Mouse (Mus musculus): ENCODE measurements around the gene Opalin. TPM values are rescaled to one million over a fixed set of nuclear protein-coding genes. Genes with fewer than 3 reads are reported as not detected.

Gene Opalin
- polyA plus RNA-seq, 1 experiment = not detected

GRCm38 (mm10) chr19:41104922-41105321 lies 28.0 kb upstream of the Opalin start:
- peaks cover 81% of the 10 kb centered on the region for H3K27me3 ChIP-seq (ENCODE audit: control insufficient read depth, insufficient read depth, insufficient read length)
- no peaks in the 10 kb centered on the region for H3K36me3 ChIP-seq (ENCODE audit: control insufficient read depth, insufficient read depth)
- H3K4me3 ChIP-seq (ENCODE audit: insufficient read depth, poor library complexity, severe bottlenecking) = no peak overlapping the region
- TF ChIP-seq USF1 (IDR thresholded peaks at IDR 0.05; ENCODE audit: low read depth) (no peak), CTCF (IDR thresholded peaks at IDR 0.05; ENCODE audit: control insufficient read depth, insufficient read depth, insufficient read length) (no peak), MAX (IDR thresholded peaks at IDR 0.05) (no peak), MYOD1 (IDR thresholded peaks at IDR 0.05; ENCODE audit: control insufficient read depth, insufficient read length, low read depth) (no peak), CEBPB (IDR thresholded peaks at IDR 0.05; ENCODE audit: low read depth) (no peak), MYOG (IDR thresholded peaks at IDR 0.05; ENCODE audit: control insufficient read depth, extremely low read depth, insufficient read length) (no peak), FOSL1 (IDR thresholded peaks at IDR 0.05; ENCODE audit: insufficient read depth, low read length, poor library complexity, severe bottlenecking) (no peak)
- H3K79me3 ChIP-seq (ENCODE audit: low read depth) = no peaks in the 10 kb centered on the region
- no peak overlapping the region for H3ac ChIP-seq (ENCODE audit: control insufficient read depth, insufficient read length, low read depth)
- no peaks in the 10 kb centered on the region for H3K79me2 ChIP-seq (ENCODE audit: control insufficient read depth, insufficient read depth)

GRCm38 (mm10) chr19:41101390-41101789 lies 24.5 kb upstream of the Opalin start:
- Histone ChIP-seq H3K79me3 (ENCODE audit: low read depth) (no peaks in the 10 kb centered on the region), H3K36me3 (ENCODE audit: control insufficient read depth, insufficient read depth) (no peaks in the 10 kb centered on the region), H3K4me3 (ENCODE audit: insufficient read depth, poor library complexity, severe bottlenecking) (no peak overlapping the region), H3ac (ENCODE audit: control insufficient read depth, insufficient read length, low read depth) (no peak overlapping the region), H3K27me3 (ENCODE audit: control insufficient read depth, insufficient read depth, insufficient read length) (peaks cover 65% of the 10 kb centered on the region), H3K79me2 (ENCODE audit: control insufficient read depth, insufficient read depth) (no peaks in the 10 kb centered on the region)
- TF ChIP-seq MYOG (IDR thresholded peaks at IDR 0.05; ENCODE audit: control insufficient read depth, extremely low read depth, insufficient read length) (no peak), CEBPB (IDR thresholded peaks at IDR 0.05; ENCODE audit: low read depth) (no peak), CTCF (IDR thresholded peaks at IDR 0.05; ENCODE audit: control insufficient read depth, insufficient read depth, insufficient read length) (no peak), USF1 (IDR thresholded peaks at IDR 0.05; ENCODE audit: low read depth) (no peak), MAX (IDR thresholded peaks at IDR 0.05) (no peak), FOSL1 (IDR thresholded peaks at IDR 0.05; ENCODE audit: insufficient read depth, low read length, poor library complexity, severe bottlenecking) (no peak), MYOD1 (IDR thresholded peaks at IDR 0.05; ENCODE audit: control insufficient read depth, insufficient read length, low read depth) (no peak)

- TF ChIP-seq USF1 (IDR thresholded peaks at IDR 0.05; ENCODE audit: low read depth) = no peak
- TF ChIP-seq MAX (IDR thresholded peaks at IDR 0.05) = no peak
- TF ChIP-seq FOSL1 (IDR thresholded peaks at IDR 0.05; ENCODE audit: insufficient read depth, low read length, poor library complexity, severe bottlenecking) = no peak
- TF ChIP-seq MYOD1 (IDR thresholded peaks at IDR 0.05; ENCODE audit: control insufficient read depth, insufficient read length, low read depth) = no peak
- TF ChIP-seq CTCF (IDR thresholded peaks at IDR 0.05; ENCODE audit: control insufficient read depth, insufficient read depth, insufficient read length) = no peak
- TF ChIP-seq MYOG (IDR thresholded peaks at IDR 0.05; ENCODE audit: control insufficient read depth, extremely low read depth, insufficient read length) = no peak
- Histone ChIP-seq H3K27me3 (ENCODE audit: control insufficient read depth, insufficient read depth, insufficient read length) (peaks cover 61% of the 10 kb centered on the region), H3ac (ENCODE audit: control insufficient read depth, insufficient read length, low read depth) (no peak overlapping the region)
These were observed 23.9 kb upstream of the Opalin start for GRCm38 (mm10) chr19:41100863-41101262.

GRCm38 (mm10) chr19:41097038-41097437 lies 20.1 kb upstream of the Opalin start:
- no peak overlapping the region for H3ac ChIP-seq (ENCODE audit: control insufficient read depth, insufficient read length, low read depth)
- H3K27me3 ChIP-seq (ENCODE audit: control insufficient read depth, insufficient read depth, insufficient read length) = peaks cover 45% of the 10 kb centered on the region

More at GRCm38 (mm10) chr19:41100863-41101262, 23.9 kb upstream of the Opalin start:
- no peak overlapping the region for H3K4me3 ChIP-seq (ENCODE audit: insufficient read depth, poor library complexity, severe bottlenecking)
- no peaks in the 10 kb centered on the region for H3K79me2 ChIP-seq (ENCODE audit: control insufficient read depth, insufficient read depth)
- H3K79me3 ChIP-seq (ENCODE audit: low read depth) = no peaks in the 10 kb centered on the region
- H3K36me3 ChIP-seq (ENCODE audit: control insufficient read depth, insufficient read depth) = no peaks in the 10 kb centered on the region

GRCm38 (mm10) chr19:41091901-41092300 lies 15.0 kb upstream of the Opalin start:
- TF ChIP-seq USF1 (IDR thresholded peaks at IDR 0.05; ENCODE audit: low read depth) = no peak
- TF ChIP-seq CEBPB (IDR thresholded peaks at IDR 0.05; ENCODE audit: low read depth) = no peak
- no peak for TF ChIP-seq MYOD1 (IDR thresholded peaks at IDR 0.05; ENCODE audit: control insufficient read depth, insufficient read length, low read depth)
- no peak for TF ChIP-seq MAX (IDR thresholded peaks at IDR 0.05)
- no peak for TF ChIP-seq FOSL1 (IDR thresholded peaks at IDR 0.05; ENCODE audit: insufficient read depth, low read length, poor library complexity, severe bottlenecking)
- no peak for TF ChIP-seq MYOG (IDR thresholded peaks at IDR 0.05; ENCODE audit: control insufficient read depth, extremely low read depth, insufficient read length)
- Histone ChIP-seq H3K4me3 (ENCODE audit: insufficient read depth, poor library complexity, severe bottlenecking) (no peak overlapping the region), H3K79me2 (ENCODE audit: control insufficient read depth, insufficient read depth) (no peaks in the 10 kb centered on the region), H3K79me3 (ENCODE audit: low read depth) (no peaks in the 10 kb centered on the region), H3ac (ENCODE audit: control insufficient read depth, insufficient read length, low read depth) (no peak overlapping the region), H3K27me3 (ENCODE audit: control insufficient read depth, insufficient read depth, insufficient read length) (peaks cover 40% of the 10 kb centered on the region), H3K36me3 (ENCODE audit: control insufficient read depth, insufficient read depth) (no peaks in the 10 kb centered on the region)

More at GRCm38 (mm10) chr19:41097038-41097437, 20.1 kb upstream of the Opalin start:
- Histone ChIP-seq H3K36me3 (ENCODE audit: control insufficient read depth, insufficient read depth) (no peaks in the 10 kb centered on the region), H3K4me3 (ENCODE audit: insufficient read depth, poor library complexity, severe bottlenecking) (no peak overlapping the region), H3K79me2 (ENCODE audit: control insufficient read depth, insufficient read depth) (no peaks in the 10 kb centered on the region), H3K79me3 (ENCODE audit: low read depth) (no peaks in the 10 kb centered on the region)
- TF ChIP-seq USF1 (IDR thresholded peaks at IDR 0.05; ENCODE audit: low read depth) (no peak), CEBPB (IDR thresholded peaks at IDR 0.05; ENCODE audit: low read depth) (no peak), MYOD1 (IDR thresholded peaks at IDR 0.05; ENCODE audit: control insufficient read depth, insufficient read length, low read depth) (no peak), MYOG (IDR thresholded peaks at IDR 0.05; ENCODE audit: control insufficient read depth, extremely low read depth, insufficient read length) (no peak), MAX (IDR thresholded peaks at IDR 0.05) (no peak), CTCF (IDR thresholded peaks at IDR 0.05; ENCODE audit: control insufficient read depth, insufficient read depth, insufficient read length) (no peak), FOSL1 (IDR thresholded peaks at IDR 0.05; ENCODE audit: insufficient read depth, low read length, poor library complexity, severe bottlenecking) (no peak)

- Histone ChIP-seq H3ac (ENCODE audit: control insufficient read depth, insufficient read length, low read depth) (no peak overlapping the region), H3K79me2 (ENCODE audit: control insufficient read depth, insufficient read depth) (no peaks in the 10 kb centered on the region), H3K79me3 (ENCODE audit: low read depth) (no peaks in the 10 kb centered on the region), H3K36me3 (ENCODE audit: control insufficient read depth, insufficient read depth) (no peaks in the 10 kb centered on the region), H3K4me3 (ENCODE audit: insufficient read depth, poor library complexity, severe bottlenecking) (no peak overlapping the region), H3K27me3 (ENCODE audit: control insufficient read depth, insufficient read depth, insufficient read length) (peaks cover 46% of the 10 kb centered on the region)
- no peak for TF ChIP-seq MAX (IDR thresholded peaks at IDR 0.05)
- peak; percentile 53 for TF ChIP-seq CTCF (IDR thresholded peaks at IDR 0.05; ENCODE audit: control insufficient read depth, insufficient read depth, insufficient read length)
These were observed 12.9 kb upstream of the Opalin start for GRCm38 (mm10) chr19:41089833-41090232.
